Mouse (Mus musculus): ENCODE data around the gene Fam199x.

DNA sequence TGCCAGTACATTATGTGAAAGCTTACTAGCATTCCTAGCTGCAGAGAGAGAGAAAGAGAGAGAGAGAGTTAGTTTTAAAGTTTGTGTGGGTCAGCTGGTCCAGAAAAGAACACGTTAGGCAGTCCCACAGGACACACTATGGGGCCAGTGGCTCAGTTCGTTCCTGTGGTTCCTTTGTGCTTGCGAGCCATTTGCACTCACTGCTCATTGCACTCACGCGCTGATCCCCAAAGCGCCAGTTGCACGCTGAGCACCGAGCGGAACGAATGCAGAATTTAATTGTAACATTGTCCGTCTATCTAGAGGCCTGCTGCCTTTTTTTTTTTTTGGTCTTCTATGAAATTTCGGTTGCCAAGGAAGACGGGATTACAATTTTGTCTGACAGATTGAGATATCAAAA is 57.1 kb downstream of the Fam199x start:
- TF ChIP-seq CTCF (IDR thresholded peaks at IDR 0.05; ENCODE audit: borderline replicate concordance, insufficient read depth, low read depth, low read length): no peak
- TF ChIP-seq POLR2A (IDR thresholded peaks at IDR 0.05; ENCODE audit: borderline replicate concordance, insufficient read depth, low read length): no peak

All from cerebellum, adult 2 months (tissue).